Mouse (Mus musculus) heart, embryonic 14.5 days (tissue): ENCODE measurements around the gene Unc79. TPM values are rescaled to one million over a fixed set of nuclear protein-coding genes. Genes with fewer than 3 reads are reported as not detected.

Experiments used
- ATAC-seq: fragments of 200-750 bp; cut with Nextera tagmentation; 2 replicates; pipeline ENCODE4 v1.8.0; 2017; ENCODE audit warnings: low read depth, moderate TSS enrichment; ENCODE audit not compliant: insufficient number of reproducible peaks, insufficient read depth, low FRiP score
- H3K27ac ChIP-seq, 2 experiments: fragments of 200-500 bp in 1 of 2; fragments of 300-500 bp in 1 of 2; sonication (generic) in 1 of 2; replicated peaks in 1 of 2; 2 replicates each; pipeline ENCODE4 v1.5.1; 2012 to 2014; ENCODE audit warnings: low read depth in 2 of 2, low read length in 2 of 2, control low read depth in 1 of 2, mild to moderate bottlenecking in 1 of 2, mixed read lengths in 1 of 2; ENCODE audit not compliant: control insufficient read depth in 1 of 2, insufficient read depth in 1 of 2
- H3K27me3 ChIP-seq: fragments of 300-500 bp; sonication (generic); 2 replicates; pipeline ENCODE4 v1.6.1; 2014; ENCODE audit warnings: mild to moderate bottlenecking, low read length, control low read depth; ENCODE audit not compliant: control insufficient read depth, insufficient read depth
- H3K36me3 ChIP-seq: fragments of 300-500 bp; sonication (generic); 2 replicates; pipeline ENCODE4 v1.6.1; 2014; ENCODE audit warnings: mild to moderate bottlenecking, control low read depth, low read length, mixed read lengths; ENCODE audit not compliant: control insufficient read depth, insufficient read depth
- H3K4me1 ChIP-seq, 2 experiments: fragments of 200-500 bp in 1 of 2; fragments of 300-500 bp in 1 of 2; sonication (generic) in 1 of 2; 2 replicates each; pipeline ENCODE4 v1.6.1; 2012 to 2014; ENCODE audit warnings: low read length in 2 of 2, control low read depth in 1 of 2, mixed read lengths in 1 of 2; ENCODE audit not compliant: control insufficient read depth in 2 of 2, insufficient read depth in 2 of 2
- H3K4me2 ChIP-seq: fragments of 300-500 bp; sonication (generic); 2 replicates; pipeline ENCODE4 v1.6.1; 2014; ENCODE audit warnings: mild to moderate bottlenecking, low read length
- H3K4me3 ChIP-seq, 2 experiments: fragments of 200-500 bp in 1 of 2; fragments of 300-500 bp in 1 of 2; sonication (generic) in 1 of 2; 2 replicates each; pipeline ENCODE4 v1.5.1; 2012 to 2014; ENCODE audit warnings: low read length in 2 of 2, mild to moderate bottlenecking in 2 of 2, control low read depth in 1 of 2, low read depth in 1 of 2, moderate library complexity in 1 of 2; ENCODE audit not compliant: control insufficient read depth in 1 of 2, insufficient read depth in 1 of 2
- H3K9ac ChIP-seq: fragments of 300-500 bp; sonication (generic); 2 replicates; pipeline ENCODE4 v1.6.1; 2014; ENCODE audit warnings: mild to moderate bottlenecking, low read length
- H3K9me3 ChIP-seq: fragments of 300-500 bp; sonication (generic); 2 replicates; pipeline ENCODE4 v1.6.1; 2016; ENCODE audit warnings: low read length, control low read depth; ENCODE audit not compliant: control insufficient read depth
- WGBS: fragments of 180-500 bp; shearing (Covaris S2); extraction: QIAGEN DNeasy Blood & Tissue Kit; methylation state at CpG from one replicate; pipeline ENCODE4 v1.1.7; 2014; 5-methylcytosine and 5-hydroxymethylcytosine counted together
- polyA plus RNA-seq: library from polyadenylated mRNA; unstranded; fragments of >200 nt; fragmentation: Nextera tagmentation; extraction: Ambion mirVana; gene quantifications from 2 replicates; pipeline ENCODE4 v1.2.1, GENCODE M21; 2014

The Unc79 gene
- polyA plus RNA-seq, 1 experiment from 2014 or later = 0.07 TPM

DNA sequence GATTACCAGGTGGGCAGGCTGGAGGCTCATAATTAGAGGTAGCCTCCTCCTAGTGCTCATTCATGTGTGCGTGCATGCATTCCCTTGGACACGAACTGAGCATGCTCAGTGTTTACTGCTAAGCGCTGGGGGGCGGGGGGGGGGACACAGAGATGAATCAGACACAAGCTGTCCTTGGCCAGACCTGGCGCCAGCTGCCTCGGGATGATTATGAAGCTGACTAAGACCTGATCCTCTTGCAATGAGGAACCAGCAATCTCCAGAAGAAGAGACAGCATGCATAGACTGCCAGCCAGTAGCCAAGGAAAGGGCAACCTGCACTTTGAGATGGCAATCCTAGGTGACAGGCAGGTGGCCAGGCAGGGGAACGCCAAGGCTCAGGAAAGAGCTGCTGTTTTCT lies 256.9 kb downstream of the Unc79 start:
- H3K27ac ChIP-seq = no peak overlapping the region
- no peaks in the 10 kb centered on the region for H3K36me3 ChIP-seq
- no peak overlapping the region for H3K4me3 ChIP-seq
- H3K9ac ChIP-seq = no peak overlapping the region
- no peaks in the 10 kb centered on the region for H3K9me3 ChIP-seq
- peaks cover 7 to 10% of the 10 kb centered on the region in 2 experiments for H3K4me1 ChIP-seq
- no peak overlapping the region for H3K4me2 ChIP-seq
- ATAC-seq = no peak
- WGBS = 64% methylated on average over 7 of the region's 7 CpGs
- no peaks in the 10 kb centered on the region for H3K27me3 ChIP-seq

DNA sequence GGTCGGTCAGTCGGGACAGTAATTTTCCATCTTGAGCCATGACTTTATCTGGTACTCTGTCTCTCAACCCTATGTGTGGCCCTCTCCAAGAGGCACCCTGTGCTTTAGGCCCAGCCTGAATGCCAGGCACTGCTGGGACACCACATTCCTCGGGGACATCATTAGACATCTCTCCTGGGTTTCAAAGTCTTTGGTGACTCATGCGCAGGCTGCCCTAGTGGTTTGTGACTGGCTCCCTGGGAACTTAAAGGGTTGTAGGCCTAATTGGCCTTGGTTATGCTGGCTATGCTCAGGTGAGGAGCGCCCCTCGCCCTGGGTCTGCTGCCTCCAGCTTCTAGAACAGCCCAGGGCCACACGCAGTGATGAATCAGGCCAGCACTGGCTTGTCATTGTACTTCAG lies 260.9 kb downstream of the Unc79 start:
- Histone ChIP-seq H3K9me3 (no peaks in the 10 kb centered on the region), H3K36me3 (no peaks in the 10 kb centered on the region), H3K4me2 (no peak overlapping the region), H3K4me1 (peaks cover 9 to 12% of the 10 kb centered on the region in 2 experiments), H3K27me3 (no peaks in the 10 kb centered on the region), H3K9ac (no peak overlapping the region), H3K4me3 (no peak overlapping the region), H3K27ac (no peak overlapping the region)
- 82% methylated on average over 7 of the region's 7 CpGs for WGBS
- ATAC-seq = no peak

DNA sequence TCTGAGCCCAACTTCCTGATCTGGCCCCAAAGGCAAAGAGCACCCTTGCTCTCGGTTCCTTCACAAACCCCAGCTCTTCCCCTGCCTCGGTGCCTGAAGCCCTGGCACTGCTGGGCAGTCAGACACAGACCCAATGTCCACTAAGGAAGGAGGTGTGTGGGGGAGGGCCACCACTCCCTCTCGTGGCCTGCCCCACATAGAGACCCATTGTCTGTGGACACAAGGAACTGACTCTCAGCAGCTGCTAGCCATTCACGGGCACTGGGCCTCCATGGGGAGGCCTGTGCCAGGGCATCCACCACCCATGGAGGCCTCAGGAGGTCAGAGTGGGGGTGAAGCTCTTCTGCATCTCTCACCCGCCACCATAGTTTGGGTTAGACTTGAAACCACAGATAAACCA lies 262.4 kb downstream of the Unc79 start:
- WGBS = 65% methylated on average over 5 of the region's 5 CpGs
- no peak overlapping the region for H3K9ac ChIP-seq
- ATAC-seq = no peak
- H3K4me2 ChIP-seq = no peak overlapping the region
- H3K4me3 ChIP-seq = no peak overlapping the region
- H3K36me3 ChIP-seq = no peaks in the 10 kb centered on the region
- no peak overlapping the region for H3K27ac ChIP-seq
- peaks cover 18 to 27% of the 10 kb centered on the region in 2 experiments for H3K4me1 ChIP-seq
- no peaks in the 10 kb centered on the region for H3K9me3 ChIP-seq
- no peaks in the 10 kb centered on the region for H3K27me3 ChIP-seq

DNA sequence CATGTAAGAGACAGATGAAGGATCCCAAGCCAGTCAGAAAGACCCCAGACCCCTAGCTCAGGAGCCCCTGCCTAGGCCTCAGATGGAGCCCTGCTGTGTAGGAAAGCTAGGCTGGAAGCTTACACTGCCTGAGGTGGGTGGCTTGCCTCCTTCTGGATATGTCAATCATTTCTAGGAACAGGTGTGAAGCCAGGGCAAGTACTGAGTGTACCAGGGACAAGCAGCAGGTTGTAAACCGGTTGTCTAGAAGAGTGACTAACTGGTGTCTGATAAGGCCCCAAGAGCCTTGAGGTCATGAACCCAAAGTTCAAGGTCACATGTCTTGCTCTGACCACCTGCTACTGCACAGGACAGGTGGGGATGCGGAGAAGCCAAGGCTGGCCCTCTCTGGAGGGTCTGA lies 264.9 kb downstream of the Unc79 start:
- no peaks in the 10 kb centered on the region for H3K27me3 ChIP-seq
- no peaks in the 10 kb centered on the region for H3K36me3 ChIP-seq
- 0 out of 4 replicates have a peak overlapping the region, but pooled peaks of 1 of the 2 experiments have one; percentile 46 for H3K27ac ChIP-seq
- H3K9me3 ChIP-seq = no peaks in the 10 kb centered on the region
- no peak overlapping the region for H3K4me2 ChIP-seq
- ATAC-seq = no peak
- WGBS = 54% methylated on average over 2 of the region's 2 CpGs
- no peak overlapping the region for H3K9ac ChIP-seq
- no peak overlapping the region for H3K4me3 ChIP-seq
- peaks cover 19 to 31% of the 10 kb centered on the region in 2 experiments for H3K4me1 ChIP-seq

DNA sequence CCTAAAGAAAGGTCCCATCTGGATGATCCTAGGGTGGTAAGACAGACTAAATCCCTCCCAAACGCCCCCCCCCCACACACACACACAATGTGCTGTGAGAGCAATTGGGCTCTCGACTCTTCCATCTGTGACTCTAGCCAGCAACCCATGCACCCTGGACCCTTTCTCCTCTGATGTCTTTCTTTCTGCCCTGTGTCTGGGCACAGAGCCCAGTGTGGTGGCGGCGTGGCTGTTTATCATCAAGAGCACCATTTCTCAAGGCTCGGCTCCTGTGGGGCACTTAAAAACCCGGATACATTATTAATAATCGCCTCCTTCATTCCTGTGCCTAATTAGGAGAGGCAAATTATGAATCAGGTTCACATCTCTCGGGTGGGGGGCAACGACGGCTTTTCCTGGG lies 265.6 kb downstream of the Unc79 start:
- no peaks in the 10 kb centered on the region for H3K36me3 ChIP-seq
- H3K9ac ChIP-seq = no peak overlapping the region
- WGBS = 23% methylated on average over 10 of the region's 10 CpGs
- H3K27ac ChIP-seq = peak overlapping the region; percentile 35 to 46; a peak in 2 of 4 replicates
- peak overlapping the region; percentile 19; the same call in 1 of the 2 replicates for H3K4me2 ChIP-seq
- H3K27me3 ChIP-seq = no peaks in the 10 kb centered on the region
- no peak overlapping the region for H3K4me3 ChIP-seq
- peak; percentile 53; the same call in 1 of the 2 replicates for ATAC-seq
- H3K4me1 ChIP-seq = peaks cover 19 to 31% of the 10 kb centered on the region in 2 experiments
- no peaks in the 10 kb centered on the region for H3K9me3 ChIP-seq

DNA sequence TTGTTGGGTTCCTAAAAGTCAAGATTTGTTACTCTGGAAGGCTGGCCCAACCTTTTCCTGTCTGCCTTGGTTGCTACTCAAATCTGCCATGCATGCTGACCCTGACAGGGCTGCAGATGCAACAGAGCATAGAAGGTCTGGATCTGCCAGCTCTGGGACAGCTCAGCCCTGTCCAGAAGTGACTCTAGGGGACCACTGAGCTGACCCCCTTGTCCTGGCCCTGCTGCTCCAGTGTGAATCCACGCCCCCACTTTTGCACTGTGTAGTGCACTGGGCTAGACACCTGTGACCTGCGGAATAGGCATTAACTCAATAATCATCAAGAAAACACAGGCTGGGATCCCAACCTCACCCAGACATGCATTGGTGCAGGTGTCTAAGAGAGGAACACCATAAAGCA lies 266.1 kb downstream of the Unc79 start:
- Histone ChIP-seq H3K27ac (peak overlapping the region; percentile 35 to 46; a peak in 2 of 4 replicates), H3K4me3 (no peak overlapping the region), H3K4me2 (peak overlapping the region; percentile 19; the same call in 1 of the 2 replicates), H3K9me3 (no peaks in the 10 kb centered on the region), H3K36me3 (no peaks in the 10 kb centered on the region), H3K9ac (no peak overlapping the region), H3K27me3 (no peaks in the 10 kb centered on the region), H3K4me1 (peaks cover 19 to 31% of the 10 kb centered on the region in 2 experiments)
- no peak for ATAC-seq
- 96% methylated on average over 2 of the region's 2 CpGs for WGBS

DNA sequence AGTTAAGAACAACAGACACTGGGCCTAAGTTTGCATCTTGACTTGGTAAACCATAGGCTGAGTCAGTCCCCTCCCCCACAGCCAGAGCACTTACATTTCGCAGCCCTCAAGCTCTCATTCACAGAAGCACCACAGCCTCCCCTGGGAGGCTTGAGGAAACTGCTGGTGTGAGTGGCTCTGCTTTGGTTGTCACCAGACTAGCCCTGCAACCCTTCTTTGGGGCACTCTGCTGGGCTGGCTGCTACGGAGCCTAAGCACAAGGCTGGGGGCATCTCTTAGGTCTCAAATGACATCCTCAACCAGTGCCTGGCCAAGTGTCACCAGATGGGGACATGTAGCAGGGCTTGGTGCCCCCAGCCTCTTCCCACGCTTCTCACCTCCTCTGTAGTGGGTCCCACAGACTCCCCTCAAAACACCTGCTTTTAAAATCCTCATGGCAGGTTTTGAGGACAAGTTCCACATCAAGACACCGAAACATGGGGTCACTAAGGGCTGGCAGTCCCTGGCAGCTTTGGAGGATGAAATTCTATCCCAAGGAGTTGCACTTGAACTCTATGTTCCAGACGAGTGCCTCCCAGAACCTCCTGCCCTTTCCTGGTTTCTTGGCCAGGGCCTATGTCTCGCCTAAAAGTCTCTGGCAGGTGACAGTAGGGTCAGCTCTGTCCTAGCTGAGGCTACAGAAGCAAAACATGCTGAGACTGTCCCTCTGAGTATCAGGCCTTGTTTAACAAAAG lies 267.4 kb downstream of the Unc79 start:
- no peaks in the 10 kb centered on the region for H3K27me3 ChIP-seq
- H3K4me3 ChIP-seq = no peak overlapping the region
- H3K4me1 ChIP-seq = peaks cover 19 to 31% of the 10 kb centered on the region in 2 experiments
- no peak for ATAC-seq
- no peaks in the 10 kb centered on the region for H3K9me3 ChIP-seq
- no peak overlapping the region for H3K9ac ChIP-seq
- no peak overlapping the region for H3K27ac ChIP-seq
- no peaks in the 10 kb centered on the region for H3K36me3 ChIP-seq
- 70% methylated on average over 6 of the region's 6 CpGs for WGBS
- H3K4me2 ChIP-seq = no peak overlapping the region
